Mouse (Mus musculus) olfactory bulb, adult 2 months (tissue): Measurements from ENCODE around the gene Slc1a4. TPM values are rescaled to one million over a fixed set of nuclear protein-coding genes. Genes with fewer than 3 reads are reported as not detected.

Source experiments
- H3K27ac ChIP-seq: fragments of 200-500 bp; 2 replicates; pipeline ENCODE4 v1.5.1; 2012; ENCODE audit warnings: low read depth, low read length; ENCODE audit not compliant: insufficient read depth
- H3K4me1 ChIP-seq: fragments of 200-500 bp; 2 replicates; pipeline ENCODE4 v1.6.1; 2012; ENCODE audit warnings: low read length; ENCODE audit not compliant: control insufficient read depth, insufficient read depth
- H3K4me3 ChIP-seq: fragments of 200-500 bp; 2 replicates; pipeline ENCODE4 v1.5.1; 2012; ENCODE audit warnings: mild to moderate bottlenecking, low read depth, low read length, moderate library complexity; ENCODE audit not compliant: insufficient read depth
- CTCF ChIP-seq: fragments of 200-500 bp; IDR thresholded peaks from 2 replicates; pipeline ENCODE4 v1.5.1; 2012; ENCODE audit warnings: low read depth, mild to moderate bottlenecking, low read length, moderate library complexity; ENCODE audit not compliant: insufficient read depth
- POLR2A ChIP-seq: fragments of 200-500 bp; IDR thresholded peaks from 2 replicates; pipeline ENCODE4 v1.6.1; 2012; ENCODE audit warnings: mild to moderate bottlenecking, low read depth, low read length, moderate library complexity; ENCODE audit not compliant: insufficient read depth
- WGBS: fragments of 180-500 bp; shearing (Covaris S2); methylation state at CpG from one replicate; pipeline ENCODE4 v1.1.7; 2018; 5-methylcytosine and 5-hydroxymethylcytosine counted together
- polyA plus RNA-seq: library from polyadenylated mRNA; stranded (reverse); fragments of >200 nt; gene quantifications from 2 replicates; pipeline ENCODE4 v1.2.4, GENCODE M21; 2012; ENCODE audit warnings: low replicate concordance; ENCODE audit not compliant: missing spikeins, insufficient read depth, insufficient read length

The Slc1a4 gene
- not detected in 2 replicates for polyA plus RNA-seq

GRCm38 (mm10) chr11:20332561-20333514 is at the start of gene Slc1a4:
Gene Slc1a4, minus strand, starts transcription at chr11:20332713.
- under 1% methylated on average over 48 of the region's 48 CpGs for WGBS
- Histone ChIP-seq H3K27ac (peak within 1 kb of the TSS; percentile 61), H3K4me3 (peak within 1 kb of the TSS; percentile 66), H3K4me1 (peaks cover 7% of the 10 kb centered on the region; the same call in 1 of the 2 replicates)
- TF ChIP-seq CTCF = peak; percentile 51; the same call in 1 of the 2 replicates
- peak; percentile 73 for TF ChIP-seq POLR2A

GRCm38 (mm10) chr11:20380106-20380505 is 47.6 kb upstream of the Slc1a4 start:
- H3K27ac ChIP-seq = no peak overlapping the region

DNA sequence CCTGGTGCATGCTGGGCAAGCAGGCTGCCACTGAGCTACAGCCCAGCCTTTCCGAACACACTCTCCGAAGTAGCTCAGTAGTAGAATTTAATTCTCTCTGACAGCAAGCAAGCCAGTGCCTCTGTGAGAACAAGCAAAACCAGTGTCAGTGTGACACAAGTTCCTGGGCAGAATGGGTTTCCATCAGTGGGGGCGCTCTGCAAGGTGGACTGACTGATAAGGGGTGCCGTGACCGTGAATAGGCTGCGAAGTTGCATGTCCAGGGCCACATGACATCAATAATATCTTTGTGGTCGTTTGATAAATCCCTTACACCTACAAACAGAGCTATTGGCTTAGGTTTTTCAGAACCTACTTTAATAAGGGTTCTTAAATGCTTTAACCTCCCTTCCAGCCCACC is 44.1 kb upstream of the Slc1a4 start:
- no peak overlapping the region for H3K27ac ChIP-seq
- H3K4me1 ChIP-seq = peaks cover 12% of the 10 kb centered on the region
- TF ChIP-seq POLR2A (no peak), CTCF (no peak)
- no peak overlapping the region for H3K4me3 ChIP-seq
- WGBS = 95% methylated on average over 7 of the region's 7 CpGs

More at GRCm38 (mm10) chr11:20380106-20380505, 47.6 kb upstream of the Slc1a4 start:
- WGBS = 21% methylated on average over 4 of the region's 4 CpGs
- TF ChIP-seq POLR2A = no peak
- no peak for TF ChIP-seq CTCF
- peaks cover 5% of the 10 kb centered on the region for H3K4me1 ChIP-seq
- no peak overlapping the region for H3K4me3 ChIP-seq

GRCm38 (mm10) chr11:20372616-20373211 is 40.2 kb upstream of the Slc1a4 start:
- H3K27ac ChIP-seq = no peak overlapping the region
- no peak overlapping the region for H3K4me3 ChIP-seq
- WGBS = 71% methylated on average over 8 of the region's 8 CpGs
- no peak for TF ChIP-seq CTCF
- TF ChIP-seq POLR2A = no peak
- H3K4me1 ChIP-seq = peaks cover 6% of the 10 kb centered on the region; the same call in 1 of the 2 replicates

DNA sequence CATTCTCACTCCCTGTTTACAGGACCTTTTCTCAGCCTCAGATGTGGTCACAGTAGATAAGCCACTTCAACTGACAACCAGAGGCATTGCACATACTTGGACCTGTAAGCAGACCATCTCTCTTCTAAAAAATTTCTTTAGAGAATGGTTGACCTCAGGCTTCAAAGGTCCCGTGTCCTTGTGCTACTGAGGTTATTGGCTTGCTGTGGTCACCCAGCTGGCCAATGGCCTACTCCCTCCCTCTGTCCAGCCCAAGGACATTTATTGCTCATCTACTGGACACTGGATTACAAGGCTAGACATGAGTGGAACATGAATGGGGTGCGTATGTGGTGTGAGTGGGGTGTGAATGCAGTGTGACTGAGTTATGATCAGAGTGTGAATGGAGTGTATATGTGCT is 38.0 kb upstream of the Slc1a4 start:
- H3K4me1 ChIP-seq = peaks cover 8% of the 10 kb centered on the region
- TF ChIP-seq POLR2A = no peak
- no peak for TF ChIP-seq CTCF
- WGBS = 99% methylated on average over 2 of the region's 2 CpGs
- H3K4me3 ChIP-seq = no peak overlapping the region
- H3K27ac ChIP-seq = no peak overlapping the region

DNA sequence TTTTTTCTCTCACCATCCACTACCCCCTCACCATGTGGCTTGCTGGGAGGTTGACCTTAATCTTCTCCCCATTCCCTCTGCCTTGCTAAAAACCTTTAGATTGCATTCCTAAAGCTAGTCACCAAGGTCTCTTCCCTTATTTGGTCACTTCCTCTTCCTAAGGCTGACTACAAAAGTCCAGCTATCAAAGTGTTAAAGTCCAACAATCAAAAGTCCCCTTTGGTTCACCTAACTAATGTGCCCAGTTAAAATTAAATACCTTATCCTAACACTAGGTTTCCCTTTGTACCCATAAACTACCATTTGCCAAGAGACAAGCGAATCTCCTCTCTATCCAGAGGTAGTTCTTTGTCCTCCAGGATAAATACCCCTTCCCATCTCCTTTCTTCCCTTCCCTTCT is 33.9 kb upstream of the Slc1a4 start:
- Histone ChIP-seq H3K4me3 (no peak overlapping the region), H3K4me1 (peaks cover 10% of the 10 kb centered on the region), H3K27ac (no peak overlapping the region)
- TF ChIP-seq POLR2A (no peak), CTCF (no peak)
- WGBS = 100% methylated on average over 1 of the region's 1 CpGs

- 78% methylated on average over 3 of the region's 3 CpGs for WGBS
- peaks cover 10% of the 10 kb centered on the region for H3K4me1 ChIP-seq
- H3K4me3 ChIP-seq = no peak overlapping the region
- TF ChIP-seq POLR2A (no peak), CTCF (no peak)
- H3K27ac ChIP-seq = no peak overlapping the region
These were observed 28.8 kb upstream of the Slc1a4 start for GRCm38 (mm10) chr11:20361354-20361753.

GRCm38 (mm10) chr11:20357684-20358447 is 25.4 kb upstream of the Slc1a4 start:
- no peak overlapping the region for H3K27ac ChIP-seq
- no peak overlapping the region for H3K4me3 ChIP-seq
- TF ChIP-seq CTCF (no peak), POLR2A (no peak)
- 82% methylated on average over 9 of the region's 9 CpGs for WGBS
- H3K4me1 ChIP-seq = no peaks in the 10 kb centered on the region; the same call in 1 of the 2 replicates

- 96% methylated on average over 2 of the region's 2 CpGs for WGBS
- Histone ChIP-seq H3K4me3 (no peak overlapping the region), H3K27ac (no peak overlapping the region), H3K4me1 (peaks cover 2% of the 10 kb centered on the region; the same call in 1 of the 2 replicates)
- TF ChIP-seq POLR2A = no peak
- TF ChIP-seq CTCF = no peak
These were observed 16.0 kb upstream of the Slc1a4 start for GRCm38 (mm10) chr11:20348466-20348865.
